Mouse (Mus musculus): ENCODE measurements at regions not wholly inside any gene's neighbourhood (a gene's known extent, or its start where the extent isn't known, plus 50 kb on each side); places are given as distances from the start of the nearest gene placed in this dataset.

GRCm38 (mm10) chr9:61242167-61242860 is 129.9 kb upstream of the Tle3 start:
- TF ChIP-seq CTCF (IDR thresholded peaks at IDR 0.05; ENCODE audit: borderline replicate concordance, insufficient read depth, low read depth, low read length) (no peak), POLR2A (IDR thresholded peaks at IDR 0.05; ENCODE audit: borderline replicate concordance, insufficient read depth, low read length) (no peak)

All from cerebellum, adult 2 months (tissue).